Mouse (Mus musculus): ENCODE measurements at regions not wholly inside any gene's neighbourhood (a gene's known extent, or its start where the extent isn't known, plus 50 kb on each side); places are given as distances from the start of the nearest gene placed in this dataset. TPM values are rescaled to one million over a fixed set of nuclear protein-coding genes. Genes with fewer than 3 reads are reported as not detected.

Small RNA genes in the stretch of these regions (microRNA-seq; reads per million reads assigned to microRNA genes)
- gene Gm25255 (not detected), gene Gm25871 (not detected)
